Mouse (Mus musculus): Measurements from ENCODE around the gene Sh3rf1. TPM values are rescaled to one million over a fixed set of nuclear protein-coding genes. Genes with fewer than 3 reads are reported as not detected.

The Sh3rf1 gene
- polyA plus RNA-seq, 1 experiment from 2014 or later: 34.7 TPM

DNA sequence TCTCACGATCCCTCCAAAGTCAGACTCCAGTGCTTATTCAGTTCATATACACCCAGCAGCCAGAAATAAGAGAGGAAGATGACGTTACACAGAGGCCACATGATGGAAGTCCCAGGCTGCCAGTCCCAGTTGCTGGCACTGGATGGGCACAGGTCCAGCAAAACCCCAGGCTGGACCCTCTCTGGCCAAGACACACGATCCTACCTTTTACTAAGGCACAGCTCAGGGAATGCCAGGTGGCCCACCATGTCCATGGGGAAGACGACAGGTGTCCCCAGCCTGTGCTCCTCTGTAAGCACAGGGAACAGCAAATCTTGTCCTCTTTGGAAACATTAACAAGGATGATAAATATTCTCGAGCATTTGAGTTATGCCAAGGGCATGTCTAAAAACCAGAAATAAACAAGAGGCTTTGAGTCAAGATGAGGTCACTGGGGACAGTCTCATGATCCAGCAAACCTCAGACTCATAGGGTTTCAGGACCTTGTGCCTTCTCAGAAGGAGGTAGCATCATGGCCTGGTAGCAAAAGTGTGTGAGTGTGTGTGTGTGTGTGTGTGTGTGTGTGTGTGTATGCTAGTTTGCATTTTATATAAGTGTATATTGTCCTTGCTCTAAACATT lies 29.3 kb upstream of the Sh3rf1 start:
- no peaks in the 10 kb centered on the region for H3K36me3 ChIP-seq (ENCODE audit: control insufficient read depth, insufficient read depth, low read length)
- no peak for ATAC-seq

GRCm38 (mm10) chr8:61200254-61200887 lies 23.3 kb upstream of the Sh3rf1 start:
- H3K4me3 ChIP-seq (ENCODE audit: low read depth, low read length): no peak overlapping the region
- H3K27ac ChIP-seq (ENCODE audit: low read length): no peak overlapping the region
- H3K4me2 ChIP-seq (ENCODE audit: low read length): no peak overlapping the region
- H3K4me1 ChIP-seq (ENCODE audit: control insufficient read depth, insufficient read depth, low read length): no peaks in the 10 kb centered on the region
- no peaks in the 10 kb centered on the region for H3K9me3 ChIP-seq (replicated peaks; ENCODE audit: control insufficient read depth, low read length, poor library complexity, severe bottlenecking)
- no peak overlapping the region for H3K9ac ChIP-seq (ENCODE audit: low read depth, low read length)
- no peaks in the 10 kb centered on the region for H3K36me3 ChIP-seq (ENCODE audit: control insufficient read depth, insufficient read depth, low read length)
- no peaks in the 10 kb centered on the region for H3K27me3 ChIP-seq (ENCODE audit: control insufficient read depth, insufficient read depth, low read depth, low read length)
- no peak for ATAC-seq
- WGBS: 85% methylated on average over 6 of the region's 6 CpGs

More for the DNA sequence above, 29.3 kb upstream of the Sh3rf1 start:
- H3K9ac ChIP-seq (ENCODE audit: low read depth, low read length): no peak overlapping the region
- no peak overlapping the region for H3K4me3 ChIP-seq (ENCODE audit: low read depth, low read length)
- H3K4me2 ChIP-seq (ENCODE audit: low read length): no peak overlapping the region
- 84% methylated on average over 5 of the region's 5 CpGs for WGBS
- H3K27me3 ChIP-seq (ENCODE audit: control insufficient read depth, insufficient read depth, low read depth, low read length): no peaks in the 10 kb centered on the region
- no peaks in the 10 kb centered on the region for H3K4me1 ChIP-seq (ENCODE audit: control insufficient read depth, insufficient read depth, low read length)
- H3K27ac ChIP-seq (ENCODE audit: low read length): no peak overlapping the region
- H3K9me3 ChIP-seq (replicated peaks; ENCODE audit: control insufficient read depth, low read length, poor library complexity, severe bottlenecking): no peaks in the 10 kb centered on the region

DNA sequence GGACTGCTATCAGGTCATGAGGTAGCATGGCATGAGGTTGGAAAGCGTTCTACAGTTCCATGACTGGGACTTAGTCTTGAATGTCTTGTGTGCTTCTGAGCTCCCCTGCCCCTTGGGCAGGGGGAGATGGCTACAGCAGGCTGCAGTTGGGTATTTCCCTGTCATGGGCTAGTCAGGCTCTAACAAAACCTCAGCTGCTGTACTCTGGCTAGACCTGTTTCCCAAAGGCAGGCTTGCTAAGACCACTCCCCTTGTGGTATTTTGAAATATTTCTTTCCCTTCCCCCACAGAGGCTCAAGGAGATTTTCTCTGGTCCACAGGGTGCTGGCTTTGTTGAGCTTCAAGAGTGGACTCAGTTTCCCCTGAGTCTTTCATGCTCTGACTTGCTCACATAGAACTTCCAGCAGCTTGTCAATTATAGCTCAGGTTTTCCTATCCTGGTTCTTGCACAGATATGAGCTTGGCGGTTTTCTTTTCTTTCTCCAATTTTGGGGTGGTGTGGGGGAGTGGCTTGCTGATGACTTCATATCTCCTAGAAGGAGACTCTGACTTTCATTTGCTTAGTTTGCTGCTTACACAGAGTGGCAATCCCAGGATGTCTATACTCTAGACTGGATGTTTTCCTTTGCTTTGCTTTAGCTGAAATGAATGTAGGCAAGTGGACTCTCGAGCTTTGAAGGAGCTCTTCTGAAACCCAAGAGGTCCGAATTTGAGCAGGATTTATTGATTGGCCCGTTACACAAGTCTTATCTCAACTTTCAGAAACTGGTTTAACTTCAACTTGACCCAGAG lies 20.4 kb upstream of the Sh3rf1 start:
- Histone ChIP-seq H3K9me3 (replicated peaks; ENCODE audit: control insufficient read depth, low read length, poor library complexity, severe bottlenecking) (no peaks in the 10 kb centered on the region), H3K4me2 (ENCODE audit: low read length) (no peak overlapping the region), H3K27me3 (ENCODE audit: control insufficient read depth, insufficient read depth, low read depth, low read length) (no peaks in the 10 kb centered on the region), H3K27ac (ENCODE audit: low read length) (no peak overlapping the region), H3K4me1 (ENCODE audit: control insufficient read depth, insufficient read depth, low read length) (no peaks in the 10 kb centered on the region), H3K4me3 (ENCODE audit: low read depth, low read length) (no peak overlapping the region), H3K36me3 (ENCODE audit: control insufficient read depth, insufficient read depth, low read length) (no peaks in the 10 kb centered on the region), H3K9ac (ENCODE audit: low read depth, low read length) (no peak overlapping the region)
- ATAC-seq: no peak
- WGBS: 90% methylated on average over 5 of the region's 5 CpGs

GRCm38 (mm10) chr8:61206876-61207275 lies 16.8 kb upstream of the Sh3rf1 start:
- 84% methylated on average over 2 of the region's 2 CpGs for WGBS
- H3K36me3 ChIP-seq (ENCODE audit: control insufficient read depth, insufficient read depth, low read length): no peaks in the 10 kb centered on the region
- no peak overlapping the region for H3K4me2 ChIP-seq (ENCODE audit: low read length)
- no peaks in the 10 kb centered on the region for H3K9me3 ChIP-seq (replicated peaks; ENCODE audit: control insufficient read depth, low read length, poor library complexity, severe bottlenecking)
- no peak for ATAC-seq
- H3K4me3 ChIP-seq (ENCODE audit: low read depth, low read length): no peak overlapping the region
- no peak overlapping the region for H3K27ac ChIP-seq (ENCODE audit: low read length)
- H3K4me1 ChIP-seq (ENCODE audit: control insufficient read depth, insufficient read depth, low read length): no peaks in the 10 kb centered on the region
- no peaks in the 10 kb centered on the region for H3K27me3 ChIP-seq (ENCODE audit: control insufficient read depth, insufficient read depth, low read depth, low read length)
- H3K9ac ChIP-seq (ENCODE audit: low read depth, low read length): no peak overlapping the region

DNA sequence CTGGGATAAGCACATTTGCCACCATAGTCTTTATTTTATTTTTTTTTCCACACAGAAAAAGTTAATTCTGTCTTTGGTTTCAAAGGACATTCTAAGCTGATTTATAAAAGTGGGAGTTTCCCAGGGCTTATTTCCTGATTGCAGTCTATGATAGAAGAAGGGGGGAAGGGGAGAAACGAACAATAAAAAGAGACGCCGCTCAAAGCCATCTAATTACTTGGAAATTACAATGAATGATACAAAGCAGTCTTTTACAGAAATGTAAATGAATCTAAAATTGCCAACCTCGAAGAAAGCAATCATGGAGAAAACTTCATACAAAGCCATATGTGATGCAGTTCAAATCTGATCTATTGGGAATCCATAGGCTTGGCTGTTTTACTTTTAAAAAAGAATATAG lies 16.0 kb upstream of the Sh3rf1 start:
- Histone ChIP-seq H3K9me3 (replicated peaks; ENCODE audit: control insufficient read depth, low read length, poor library complexity, severe bottlenecking) (no peaks in the 10 kb centered on the region), H3K27me3 (ENCODE audit: control insufficient read depth, insufficient read depth, low read depth, low read length) (no peaks in the 10 kb centered on the region), H3K36me3 (ENCODE audit: control insufficient read depth, insufficient read depth, low read length) (no peaks in the 10 kb centered on the region), H3K4me1 (ENCODE audit: control insufficient read depth, insufficient read depth, low read length) (no peaks in the 10 kb centered on the region), H3K9ac (ENCODE audit: low read depth, low read length) (no peak overlapping the region), H3K27ac (ENCODE audit: low read length) (no peak overlapping the region), H3K4me3 (ENCODE audit: low read depth, low read length) (no peak overlapping the region), H3K4me2 (ENCODE audit: low read length) (no peak overlapping the region)
- WGBS: 58% methylated on average over 4 of the region's 4 CpGs
- ATAC-seq: no peak

DNA sequence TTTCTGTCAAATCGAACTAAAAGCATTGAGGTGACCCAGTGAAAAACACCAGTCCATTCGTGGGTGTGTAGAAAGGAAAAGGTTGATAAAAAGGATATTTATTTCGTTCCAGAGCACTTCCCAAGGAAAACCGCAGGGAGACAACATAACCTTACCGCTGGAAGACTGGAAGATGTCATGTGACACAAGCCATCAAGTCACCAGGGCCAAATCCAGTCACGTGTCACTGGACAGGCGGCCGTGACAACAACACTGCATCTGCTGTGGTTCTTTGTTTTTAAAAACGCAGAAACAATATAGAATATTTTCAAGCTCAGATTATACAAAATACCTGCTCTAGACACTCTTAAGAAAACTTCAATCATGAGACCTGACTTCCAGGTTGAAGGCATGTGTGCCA lies 15.0 kb upstream of the Sh3rf1 start:
- no peaks in the 10 kb centered on the region for H3K27me3 ChIP-seq (ENCODE audit: control insufficient read depth, insufficient read depth, low read depth, low read length)
- no peak overlapping the region for H3K27ac ChIP-seq (ENCODE audit: low read length)
- no peak overlapping the region for H3K9ac ChIP-seq (ENCODE audit: low read depth, low read length)
- no peaks in the 10 kb centered on the region for H3K36me3 ChIP-seq (ENCODE audit: control insufficient read depth, insufficient read depth, low read length)
- no peak overlapping the region for H3K4me3 ChIP-seq (ENCODE audit: low read depth, low read length)
- no peaks in the 10 kb centered on the region for H3K9me3 ChIP-seq (replicated peaks; ENCODE audit: control insufficient read depth, low read length, poor library complexity, severe bottlenecking)
- ATAC-seq: no peak
- H3K4me1 ChIP-seq (ENCODE audit: control insufficient read depth, insufficient read depth, low read length): no peaks in the 10 kb centered on the region
- no peak overlapping the region for H3K4me2 ChIP-seq (ENCODE audit: low read length)
- WGBS: 90% methylated on average over 9 of the region's 9 CpGs

- Histone ChIP-seq H3K36me3 (ENCODE audit: control insufficient read depth, insufficient read depth, low read length) (no peaks in the 10 kb centered on the region), H3K4me3 (ENCODE audit: low read depth, low read length) (no peak overlapping the region), H3K4me1 (ENCODE audit: control insufficient read depth, insufficient read depth, low read length) (no peaks in the 10 kb centered on the region), H3K9ac (ENCODE audit: low read depth, low read length) (no peak overlapping the region), H3K4me2 (ENCODE audit: low read length) (no peak overlapping the region), H3K9me3 (replicated peaks; ENCODE audit: control insufficient read depth, low read length, poor library complexity, severe bottlenecking) (no peaks in the 10 kb centered on the region), H3K27me3 (ENCODE audit: control insufficient read depth, insufficient read depth, low read depth, low read length) (no peaks in the 10 kb centered on the region), H3K27ac (ENCODE audit: low read length) (no peak overlapping the region)
- WGBS: 87% methylated on average over 8 of the region's 8 CpGs
- ATAC-seq: no peak
Observed at GRCm38 (mm10) chr8:61210836-61211235, 12.8 kb upstream of the Sh3rf1 start.

DNA sequence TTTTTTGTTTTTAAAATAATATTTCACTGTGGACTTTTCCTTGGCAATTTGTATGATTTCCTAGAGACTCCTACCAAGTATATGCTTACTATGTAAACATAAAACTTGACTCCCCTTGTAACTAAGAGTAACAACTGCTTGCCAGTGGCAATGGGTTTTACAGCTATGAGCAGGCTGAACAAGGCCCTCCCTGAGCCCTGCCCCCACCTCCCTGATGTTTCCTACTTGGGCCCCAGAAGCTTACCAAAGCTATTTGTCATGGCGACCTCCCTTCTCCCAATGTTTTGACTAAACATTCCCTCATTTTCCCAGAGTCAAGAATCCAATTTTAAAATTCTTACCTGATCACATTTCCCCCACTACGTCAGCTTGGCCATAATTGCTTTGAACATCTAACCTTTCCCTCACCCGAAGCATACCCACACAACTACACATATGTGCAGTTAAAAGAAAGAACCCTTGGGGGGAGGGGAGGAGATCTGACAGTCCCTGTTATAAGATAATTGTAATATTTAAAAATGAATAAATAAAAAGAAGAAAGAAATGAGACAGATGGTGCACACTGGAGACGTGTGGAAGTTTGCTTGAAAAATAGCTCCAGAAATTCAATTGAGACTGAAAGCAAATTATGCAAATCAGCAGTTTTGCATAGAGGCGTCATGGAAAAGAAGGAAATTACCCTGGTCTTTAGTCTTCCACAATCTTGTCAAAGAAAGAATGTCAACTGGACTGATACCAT lies 8.4 kb upstream of the Sh3rf1 start:
- 43% methylated on average over 5 of the region's 5 CpGs for WGBS
- Histone ChIP-seq H3K4me2 (ENCODE audit: low read length) (no peak overlapping the region), H3K4me1 (ENCODE audit: control insufficient read depth, insufficient read depth, low read length) (no peaks in the 10 kb centered on the region), H3K27me3 (ENCODE audit: control insufficient read depth, insufficient read depth, low read depth, low read length) (no peaks in the 10 kb centered on the region), H3K36me3 (ENCODE audit: control insufficient read depth, insufficient read depth, low read length) (no peaks in the 10 kb centered on the region), H3K9me3 (replicated peaks; ENCODE audit: control insufficient read depth, low read length, poor library complexity, severe bottlenecking) (no peaks in the 10 kb centered on the region), H3K27ac (ENCODE audit: low read length) (no peak overlapping the region), H3K9ac (ENCODE audit: low read depth, low read length) (no peak overlapping the region), H3K4me3 (ENCODE audit: low read depth, low read length) (no peak overlapping the region)
- ATAC-seq: no peak

Data from midbrain, embryonic 16.5 days (tissue).